Mouse (Mus musculus) liver, embryonic 15.5 days (tissue): Measurements from ENCODE around the gene Mcm2. TPM values are rescaled to one million over a fixed set of nuclear protein-coding genes. Genes with fewer than 3 reads are reported as not detected.

ENCODE experiments used
- ATAC-seq: fragments of 200-750 bp; cut with Nextera tagmentation; 2 replicates; pipeline ENCODE4 v1.8.0; 2017; ENCODE audit warnings: moderate number of reproducible peaks, mild to moderate bottlenecking, moderate library complexity; ENCODE audit not compliant: insufficient read depth
- H3K27ac ChIP-seq: fragments of 300-500 bp; sonication (generic); replicated peaks from 2 replicates; pipeline ENCODE4 v1.5.1; 2015; ENCODE audit warnings: mild to moderate bottlenecking, inconsistent platforms
- H3K27me3 ChIP-seq: fragments of 300-500 bp; sonication (generic); 2 replicates; pipeline ENCODE4 v1.6.1; 2015; ENCODE audit warnings: mild to moderate bottlenecking, inconsistent platforms
- H3K36me3 ChIP-seq: fragments of 300-500 bp; sonication (generic); replicated peaks from 2 replicates; pipeline ENCODE4 v1.6.1; 2015; ENCODE audit warnings: moderate library complexity, mild to moderate bottlenecking, inconsistent platforms
- H3K4me1 ChIP-seq: fragments of 300-500 bp; sonication (generic); replicated peaks from 2 replicates; pipeline ENCODE4 v1.6.1; 2015; ENCODE audit warnings: inconsistent platforms
- H3K4me2 ChIP-seq: fragments of 300-500 bp; sonication (generic); 2 replicates; pipeline ENCODE4 v1.6.1; 2015; ENCODE audit warnings: moderate library complexity, mild to moderate bottlenecking, inconsistent platforms
- H3K4me3 ChIP-seq: fragments of 300-500 bp; sonication (generic); replicated peaks from 2 replicates; pipeline ENCODE4 v1.5.1; 2015; ENCODE audit warnings: mild to moderate bottlenecking, inconsistent platforms
- H3K9ac ChIP-seq: fragments of 300-500 bp; sonication (generic); 2 replicates; pipeline ENCODE4 v1.6.1; 2015; ENCODE audit warnings: moderate library complexity, mild to moderate bottlenecking, inconsistent platforms
- H3K9me3 ChIP-seq: fragments of 300-500 bp; sonication (generic); replicated peaks from 2 replicates; pipeline ENCODE4 v1.6.1; 2016; ENCODE audit warnings: inconsistent platforms
- WGBS: fragments of 180-500 bp; shearing (Covaris S2); methylation state at CpG from one replicate; pipeline ENCODE4 v1.1.7; 2015; ENCODE audit warnings: mixed read lengths; ENCODE audit not compliant: insufficient replicate concordance; 5-methylcytosine and 5-hydroxymethylcytosine counted together
- polyA plus RNA-seq: library from polyadenylated mRNA; unstranded; fragments of >200 nt; fragmentation: Nextera tagmentation; extraction: Ambion mirVana; gene quantifications from 2 replicates; pipeline ENCODE4 v1.2.1, GENCODE M21; 2015

The Mcm2 gene
- 147 and 155 TPM in 2 replicates for polyA plus RNA-seq

- Histone ChIP-seq H3K4me3 (peak within 1 kb of the TSS; percentile 88), H3K9me3 (no peaks in the 10 kb centered on the region), H3K27me3 (no peaks in the 10 kb centered on the region), H3K4me1 (peaks cover 79% of the 10 kb centered on the region), H3K4me2 (peak within 1 kb of the TSS; percentile 85), H3K36me3 (peaks cover 37% of the 10 kb centered on the region), H3K27ac (peak within 1 kb of the TSS; percentile 78), H3K9ac (peak within 1 kb of the TSS; percentile 78)
- under 1% methylated on average over 33 of the region's 33 CpGs for WGBS
- ATAC-seq: peak; percentile 70
Observed at GRCm38 (mm10) chr6:88898534-88899048, at the start of gene Mcm2. Gene Mcm2, minus strand, starts transcription at chr6:88898780.

- H3K4me3 ChIP-seq: no peak overlapping the region
- 0 out of 2 replicates have a peak, but pooled peaks cover 1% of the 10 kb centered on the region for H3K27me3 ChIP-seq
- no peaks in the 10 kb centered on the region for H3K36me3 ChIP-seq
- H3K9me3 ChIP-seq: no peaks in the 10 kb centered on the region
- no peak for ATAC-seq
- H3K4me2 ChIP-seq: no peak overlapping the region
- no peak overlapping the region for H3K9ac ChIP-seq
- no peak overlapping the region for H3K27ac ChIP-seq
- H3K4me1 ChIP-seq: no peaks in the 10 kb centered on the region
Observed at GRCm38 (mm10) chr6:88947771-88948170, 49.2 kb upstream of the Mcm2 start.

GRCm38 (mm10) chr6:88946442-88946841 is 47.9 kb upstream of the Mcm2 start:
- WGBS: 68% methylated on average over 6 of the region's 6 CpGs
- no peaks in the 10 kb centered on the region for H3K36me3 ChIP-seq
- no peaks in the 10 kb centered on the region for H3K9me3 ChIP-seq
- ATAC-seq: no peak
- no peaks in the 10 kb centered on the region for H3K4me1 ChIP-seq
- no peak overlapping the region for H3K4me2 ChIP-seq
- H3K27ac ChIP-seq: no peak overlapping the region
- no peak overlapping the region for H3K4me3 ChIP-seq
- H3K27me3 ChIP-seq: 0 out of 2 replicates have a peak, but pooled peaks cover 8% of the 10 kb centered on the region
- H3K9ac ChIP-seq: no peak overlapping the region

GRCm38 (mm10) chr6:88943666-88944065 is 45.1 kb upstream of the Mcm2 start:
- Histone ChIP-seq H3K27ac (no peak overlapping the region), H3K4me1 (no peaks in the 10 kb centered on the region), H3K27me3 (0 out of 2 replicates have a peak, but pooled peaks cover 14% of the 10 kb centered on the region), H3K4me3 (no peak overlapping the region), H3K36me3 (no peaks in the 10 kb centered on the region), H3K9ac (no peak overlapping the region), H3K9me3 (no peaks in the 10 kb centered on the region), H3K4me2 (no peak overlapping the region)
- 54% methylated on average over 6 of the region's 6 CpGs for WGBS
- ATAC-seq: no peak

- Histone ChIP-seq H3K27me3 (0 out of 2 replicates have a peak, but pooled peaks cover 14% of the 10 kb centered on the region), H3K4me1 (no peaks in the 10 kb centered on the region), H3K4me2 (no peak overlapping the region), H3K27ac (no peak overlapping the region), H3K36me3 (no peaks in the 10 kb centered on the region), H3K4me3 (no peak overlapping the region), H3K9ac (no peak overlapping the region), H3K9me3 (no peaks in the 10 kb centered on the region)
- WGBS: 50% methylated on average over 8 of the region's 8 CpGs
- no peak for ATAC-seq
Observed at GRCm38 (mm10) chr6:88942595-88942994, 44.0 kb upstream of the Mcm2 start.

- WGBS: 47% methylated on average over 4 of the region's 4 CpGs
- ATAC-seq: no peak
- Histone ChIP-seq H3K27me3 (peaks cover 21% of the 10 kb centered on the region; the same call in 1 of the 2 replicates), H3K9ac (no peak overlapping the region), H3K4me3 (no peak overlapping the region), H3K9me3 (no peaks in the 10 kb centered on the region), H3K36me3 (no peaks in the 10 kb centered on the region), H3K4me1 (no peaks in the 10 kb centered on the region), H3K27ac (no peak overlapping the region), H3K4me2 (no peak overlapping the region)
Observed at GRCm38 (mm10) chr6:88941628-88942027, 43.0 kb upstream of the Mcm2 start.

- no peaks in the 10 kb centered on the region for H3K4me1 ChIP-seq
- H3K4me2 ChIP-seq: no peak overlapping the region
- H3K36me3 ChIP-seq: no peaks in the 10 kb centered on the region
- no peak overlapping the region for H3K27ac ChIP-seq
- 61% methylated on average over 9 of the region's 9 CpGs for WGBS
- peaks cover 27% of the 10 kb centered on the region; the same call in 1 of the 2 replicates for H3K27me3 ChIP-seq
- ATAC-seq: no peak
- no peak overlapping the region for H3K4me3 ChIP-seq
- no peak overlapping the region for H3K9ac ChIP-seq
- no peaks in the 10 kb centered on the region for H3K9me3 ChIP-seq
Observed at GRCm38 (mm10) chr6:88940090-88940916, 41.7 kb upstream of the Mcm2 start.

GRCm38 (mm10) chr6:88939281-88940089 is 40.9 kb upstream of the Mcm2 start:
- Histone ChIP-seq H3K27ac (no peak overlapping the region), H3K4me3 (no peak overlapping the region), H3K27me3 (peaks cover 31% of the 10 kb centered on the region; the same call in 1 of the 2 replicates), H3K4me1 (no peaks in the 10 kb centered on the region), H3K36me3 (no peaks in the 10 kb centered on the region), H3K9me3 (no peaks in the 10 kb centered on the region), H3K9ac (no peak overlapping the region), H3K4me2 (no peak overlapping the region)
- no peak for ATAC-seq
- whole genome bisulfite sequencing: 32% methylated on average over 12 of the region's 12 CpGs

- Histone ChIP-seq H3K9me3 (no peaks in the 10 kb centered on the region), H3K27me3 (peaks cover 39% of the 10 kb centered on the region; the same call in 1 of the 2 replicates), H3K4me1 (no peaks in the 10 kb centered on the region), H3K36me3 (no peaks in the 10 kb centered on the region), H3K9ac (no peak overlapping the region), H3K4me3 (no peak overlapping the region), H3K4me2 (no peak overlapping the region), H3K27ac (no peak overlapping the region)
- no peak for ATAC-seq
- 31% methylated on average over 5 of the region's 5 CpGs for WGBS
Observed at GRCm38 (mm10) chr6:88938664-88939055, 40.1 kb upstream of the Mcm2 start.

GRCm38 (mm10) chr6:88937971-88938663 is 39.5 kb upstream of the Mcm2 start:
- H3K4me2 ChIP-seq: no peak overlapping the region
- peaks cover 44% of the 10 kb centered on the region; the same call in 1 of the 2 replicates for H3K27me3 ChIP-seq
- no peaks in the 10 kb centered on the region for H3K9me3 ChIP-seq
- H3K27ac ChIP-seq: no peak overlapping the region
- no peaks in the 10 kb centered on the region for H3K4me1 ChIP-seq
- no peaks in the 10 kb centered on the region for H3K36me3 ChIP-seq
- WGBS: 55% methylated on average over 4 of the region's 4 CpGs
- H3K9ac ChIP-seq: no peak overlapping the region
- H3K4me3 ChIP-seq: no peak overlapping the region
- no peak for ATAC-seq
